Mouse (Mus musculus): ENCODE results near the gene 1700012B07Rik. TPM values are rescaled to one million over a fixed set of nuclear protein-coding genes. Genes with fewer than 3 reads are reported as not detected.

Gene 1700012B07Rik
- total RNA-seq, 4 experiments from 2014 or later: not detected

GRCm38 (mm10) chr11:109851996-109852395, 24.1 kb upstream of the 1700012B07Rik start:
- no peak for DNase-seq (ENCODE audit: low spot score in 2 of 2)

GRCm38 (mm10) chr11:109846343-109846742, 18.5 kb upstream of the 1700012B07Rik start:
- no peak for DNase-seq (ENCODE audit: low spot score in 2 of 2)

GRCm38 (mm10) chr11:109845601-109846000, 17.8 kb upstream of the 1700012B07Rik start:
- DNase-seq (ENCODE audit: low spot score in 2 of 2): no peak

- DNase-seq (ENCODE audit: low spot score in 2 of 2): no peak
Measured at GRCm38 (mm10) chr11:109844466-109844865, 16.6 kb upstream of the 1700012B07Rik start.

GRCm38 (mm10) chr11:109830368-109830767, 2.5 kb upstream of the 1700012B07Rik start:
- DNase-seq (ENCODE audit: low spot score in 2 of 2): no peak

- no peak for DNase-seq (ENCODE audit: low spot score in 2 of 2)
Measured at GRCm38 (mm10) chr11:109822280-109822679, 5.6 kb downstream of the 1700012B07Rik start.

- DNase-seq (ENCODE audit: low spot score in 2 of 2): no peak
Measured at GRCm38 (mm10) chr11:109817405-109817804, 10.4 kb downstream of the 1700012B07Rik start.

- no peak for DNase-seq (ENCODE audit: low spot score in 2 of 2)
Measured at GRCm38 (mm10) chr11:109816911-109817310, 10.9 kb downstream of the 1700012B07Rik start.

GRCm38 (mm10) chr11:109811721-109812120, 16.1 kb downstream of the 1700012B07Rik start:
- no peak for DNase-seq (ENCODE audit: low spot score in 2 of 2)

- DNase-seq (ENCODE audit: low spot score in 2 of 2): no peak
Measured at GRCm38 (mm10) chr11:109809175-109809855, 18.5 kb downstream of the 1700012B07Rik start.

GRCm38 (mm10) chr11:109801515-109801914, 26.3 kb downstream of the 1700012B07Rik start:
- no peak for DNase-seq (ENCODE audit: low spot score in 2 of 2)

GRCm38 (mm10) chr11:109797531-109797930, 30.3 kb downstream of the 1700012B07Rik start:
- DNase-seq (ENCODE audit: low spot score in 2 of 2): no peak

- no peak for DNase-seq (ENCODE audit: low spot score in 2 of 2)
Measured at GRCm38 (mm10) chr11:109795536-109795935, 32.3 kb downstream of the 1700012B07Rik start.

GRCm38 (mm10) chr11:109793578-109793977, 34.3 kb downstream of the 1700012B07Rik start:
- DNase-seq (ENCODE audit: low spot score in 2 of 2): no peak

GRCm38 (mm10) chr11:109792401-109792997, 35.3 kb downstream of the 1700012B07Rik start:
- DNase-seq (ENCODE audit: low spot score in 2 of 2): no peak

GRCm38 (mm10) chr11:109791965-109792364, 35.9 kb downstream of the 1700012B07Rik start:
- no peak for DNase-seq (ENCODE audit: low spot score in 2 of 2)

- DNase-seq (ENCODE audit: low spot score in 2 of 2): no peak
Measured at GRCm38 (mm10) chr11:109790221-109790620, 37.6 kb downstream of the 1700012B07Rik start.

GRCm38 (mm10) chr11:109785392-109785791, 42.5 kb downstream of the 1700012B07Rik start:
- no peak for DNase-seq (ENCODE audit: low spot score in 2 of 2)

- DNase-seq (ENCODE audit: low spot score in 2 of 2): no peak
Measured at GRCm38 (mm10) chr11:109771381-109771780, 56.5 kb downstream of the 1700012B07Rik start.

GRCm38 (mm10) chr11:109770185-109770584, 57.7 kb downstream of the 1700012B07Rik start:
- no peak for DNase-seq (ENCODE audit: low spot score in 2 of 2)

GRCm38 (mm10) chr11:109769091-109769490, 58.8 kb downstream of the 1700012B07Rik start:
- no peak for DNase-seq (ENCODE audit: low spot score in 2 of 2)

- DNase-seq (ENCODE audit: low spot score in 2 of 2): no peak
Measured at GRCm38 (mm10) chr11:109760063-109760462, 67.8 kb downstream of the 1700012B07Rik start.

GRCm38 (mm10) chr11:109758616-109759215, 69.1 kb downstream of the 1700012B07Rik start:
- DNase-seq (ENCODE audit: low spot score in 2 of 2): no peak

Measured in gastrocnemius, adult 8-10 months (tissue).